Mouse (Mus musculus) neural tube, embryonic 13.5 days (tissue): ENCODE results near the gene Aph1c. TPM values are rescaled to one million over a fixed set of nuclear protein-coding genes. Genes with fewer than 3 reads are reported as not detected.
"Not testable (repeated sequence)": the region's sequence is repeated elsewhere in the genome, so short reads cannot be mapped to it uniquely, and the experiment has no call there.

Source experiments
- ATAC-seq: fragments of 200-750 bp; cut with Nextera tagmentation; 2 replicates; pipeline ENCODE4 v1.8.0; 2017; ENCODE audit warnings: low read depth, mild to moderate bottlenecking, moderate TSS enrichment, moderate library complexity
- H3K27ac ChIP-seq: fragments of 300-500 bp; sonication (generic); replicated peaks from 2 replicates; pipeline ENCODE4 v1.5.1; 2015; ENCODE audit warnings: moderate library complexity, mild to moderate bottlenecking, inconsistent platforms
- H3K27me3 ChIP-seq: fragments of 300-500 bp; sonication (generic); 2 replicates; pipeline ENCODE4 v1.6.1; 2015; ENCODE audit warnings: mild to moderate bottlenecking, inconsistent platforms
- H3K36me3 ChIP-seq: fragments of 300-500 bp; sonication (generic); 2 replicates; pipeline ENCODE4 v1.6.1; 2015; ENCODE audit warnings: mild to moderate bottlenecking, inconsistent platforms
- H3K4me1 ChIP-seq: fragments of 300-500 bp; sonication (generic); replicated peaks from 2 replicates; pipeline ENCODE4 v1.6.1; 2015; ENCODE audit warnings: inconsistent platforms
- H3K4me2 ChIP-seq: fragments of 300-500 bp; sonication (generic); 2 replicates; pipeline ENCODE4 v1.6.1; 2015; ENCODE audit warnings: inconsistent platforms, mild to moderate bottlenecking, moderate library complexity
- H3K4me3 ChIP-seq: fragments of 300-500 bp; sonication (generic); 2 replicates; pipeline ENCODE4 v1.5.1; 2015; ENCODE audit warnings: mild to moderate bottlenecking, inconsistent platforms
- H3K9ac ChIP-seq: fragments of 300-500 bp; sonication (generic); 2 replicates; pipeline ENCODE4 v1.6.1; 2015; ENCODE audit warnings: moderate library complexity, mild to moderate bottlenecking, inconsistent platforms
- H3K9me3 ChIP-seq: fragments of 300-500 bp; sonication (generic); 2 replicates; pipeline ENCODE4 v1.6.1; 2016; ENCODE audit warnings: inconsistent platforms
- WGBS: fragments of 180-500 bp; shearing (Covaris S2); methylation state at CpG from one replicate; pipeline ENCODE4 v1.1.7; 2015; 5-methylcytosine and 5-hydroxymethylcytosine counted together
- polyA plus RNA-seq: library from polyadenylated mRNA; unstranded; fragments of >200 nt; fragmentation: Nextera tagmentation; extraction: Ambion mirVana; gene quantifications from 2 replicates; pipeline ENCODE4 v1.2.1, GENCODE M21; 2015

The Aph1c gene
- polyA plus RNA-seq, 1 experiment from 2014 or later: 5.3 TPM

DNA sequence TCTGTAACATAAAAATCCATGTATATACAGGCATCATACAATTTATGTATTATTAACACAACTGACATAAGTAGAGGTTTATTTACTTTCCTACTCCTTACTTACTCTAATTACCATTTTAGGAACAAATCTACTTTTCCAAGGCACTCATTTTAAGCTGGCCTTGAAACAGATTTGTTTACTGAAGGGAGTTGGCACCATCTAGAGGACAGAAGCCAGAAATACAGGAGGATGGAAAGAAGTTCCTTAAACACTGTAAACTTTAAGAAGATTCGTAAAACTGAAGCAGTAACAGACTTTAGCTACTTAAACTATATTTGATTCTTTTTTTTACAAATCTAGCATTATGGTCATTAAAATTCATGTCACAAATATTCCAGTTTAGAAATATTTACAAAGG is 8.5 kb downstream of the Aph1c start:
- H3K4me3 ChIP-seq: no peak overlapping the region
- no peak overlapping the region for H3K9ac ChIP-seq
- no peaks in the 10 kb centered on the region for H3K27me3 ChIP-seq
- no peaks in the 10 kb centered on the region for H3K36me3 ChIP-seq
- H3K27ac ChIP-seq: no peak overlapping the region
- no peak overlapping the region for H3K4me2 ChIP-seq
- 45% methylated on average over 1 of the region's 1 CpGs for WGBS
- H3K9me3 ChIP-seq: no peaks in the 10 kb centered on the region
- H3K4me1 ChIP-seq: no peaks in the 10 kb centered on the region
- ATAC-seq: no peak

DNA sequence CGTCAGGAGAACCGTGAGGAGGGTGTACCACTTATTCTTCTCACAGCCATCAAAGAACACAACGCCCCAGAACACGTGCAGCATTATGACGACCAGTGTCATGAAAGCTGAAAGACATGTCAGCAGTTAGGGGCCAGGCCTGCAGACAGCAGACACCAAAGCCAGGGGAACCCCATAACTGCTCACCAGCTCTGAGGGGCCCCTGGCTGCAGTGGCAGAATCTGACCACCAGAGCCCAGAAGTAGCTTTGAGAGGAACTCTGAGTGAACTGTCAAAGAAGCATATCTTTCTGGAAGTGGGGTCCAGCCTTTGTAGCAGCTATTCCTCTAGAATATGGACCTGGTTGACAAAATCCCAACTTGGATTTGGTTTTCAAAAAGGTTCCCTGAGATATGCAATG is 12.3 kb downstream of the Aph1c start:
- 100% methylated on average over 1 of the region's 5 CpGs for WGBS
- H3K9ac ChIP-seq: not testable (repeated sequence)

DNA sequence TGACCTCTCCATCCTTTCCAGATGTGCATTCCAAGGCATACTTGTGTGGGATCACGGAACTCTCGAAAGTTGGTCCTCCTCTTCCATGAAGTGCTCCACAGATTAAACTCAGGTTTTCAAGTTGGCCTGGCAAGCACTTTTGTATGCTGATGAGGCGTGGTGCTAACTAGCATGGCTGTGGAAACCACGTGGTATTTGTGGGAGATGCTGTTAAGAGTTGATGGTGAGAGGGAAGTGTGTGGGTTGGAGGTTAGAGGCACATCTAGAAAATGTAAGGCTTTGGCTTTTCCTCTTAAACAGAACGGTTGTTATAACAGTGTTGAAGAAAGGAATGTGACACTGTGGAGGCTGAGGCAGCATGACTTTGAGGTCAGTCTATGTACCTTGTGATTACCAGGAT is 13.5 kb downstream of the Aph1c start:
- H3K27me3 ChIP-seq: no peaks in the 10 kb centered on the region
- WGBS: 85% methylated on average over 5 of the region's 5 CpGs
- no peak for ATAC-seq

More for the DNA sequence above, 12.3 kb downstream of the Aph1c start:
- not testable (repeated sequence) for H3K4me1 ChIP-seq, H3K4me2 ChIP-seq, H3K27me3 ChIP-seq, H3K4me3 ChIP-seq, H3K27ac ChIP-seq, ATAC-seq, H3K36me3 ChIP-seq, H3K9me3 ChIP-seq

DNA sequence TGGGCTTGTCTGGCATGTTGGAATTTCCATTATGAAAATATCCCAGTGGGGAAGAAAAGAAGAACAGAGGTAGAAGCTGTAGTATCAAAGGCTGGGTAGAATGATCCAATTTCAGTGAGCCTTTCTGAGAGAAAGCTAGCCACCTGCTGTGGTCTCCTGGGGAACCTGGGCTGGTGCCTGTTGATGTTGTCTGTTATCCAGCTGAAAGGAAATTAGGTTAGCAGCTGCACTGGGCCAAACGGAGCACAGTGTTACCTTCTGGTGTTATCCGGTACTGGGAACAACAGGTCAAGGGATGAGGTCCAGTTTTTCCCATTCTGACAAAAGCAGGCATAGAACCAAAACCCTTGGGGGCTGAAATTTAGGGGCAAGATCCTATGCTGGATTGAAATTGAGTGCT is 21.1 kb downstream of the Aph1c start:
- no peak for ATAC-seq
- Histone ChIP-seq H3K27ac (no peak overlapping the region), H3K36me3 (no peaks in the 10 kb centered on the region), H3K4me3 (no peak overlapping the region), H3K27me3 (no peaks in the 10 kb centered on the region), H3K9me3 (no peaks in the 10 kb centered on the region), H3K4me2 (no peak overlapping the region), H3K4me1 (no peaks in the 10 kb centered on the region; the same call in 1 of the 2 replicates), H3K9ac (no peak overlapping the region)
- WGBS: 14% methylated on average over 2 of the region's 2 CpGs

More for the DNA sequence above, 13.5 kb downstream of the Aph1c start:
- no peak overlapping the region for H3K4me3 ChIP-seq
- H3K4me2 ChIP-seq: no peak overlapping the region
- H3K36me3 ChIP-seq: no peaks in the 10 kb centered on the region
- H3K27ac ChIP-seq: no peak overlapping the region
- H3K9ac ChIP-seq: no peak overlapping the region
- H3K4me1 ChIP-seq: no peaks in the 10 kb centered on the region
- no peaks in the 10 kb centered on the region for H3K9me3 ChIP-seq

DNA sequence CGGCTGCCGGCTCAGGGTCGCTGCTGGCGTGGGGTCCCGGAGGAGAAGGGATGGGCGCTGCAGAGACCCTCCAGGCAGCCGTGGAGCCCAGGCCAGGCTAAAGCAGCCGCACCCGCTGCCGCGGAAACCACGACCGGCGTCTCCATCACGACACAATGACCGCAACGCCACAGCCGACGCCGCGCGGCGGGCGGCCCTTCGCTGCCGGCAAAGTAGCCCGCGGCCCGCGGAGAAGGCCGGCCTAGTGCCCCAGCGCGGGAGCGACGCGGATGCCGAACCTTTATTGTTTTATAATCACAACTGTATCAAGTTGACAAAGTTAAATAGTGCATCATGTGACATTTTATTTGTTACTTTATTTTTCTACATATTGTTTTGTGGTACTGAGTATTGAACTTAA is 28.6 kb downstream of the Aph1c start:
- ATAC-seq, H3K27ac ChIP-seq, H3K4me1 ChIP-seq, H3K9me3 ChIP-seq, H3K36me3 ChIP-seq: not testable (repeated sequence)
- Histone ChIP-seq H3K9ac (peak overlapping the region; percentile 60; the same call in 1 of the 2 replicates), H3K4me3 (peak overlapping the region; percentile 34), H3K4me2 (peak overlapping the region; percentile 58), H3K27me3 (peaks cover 28% of the 10 kb centered on the region)
- WGBS: under 1% methylated on average over 29 of the region's 37 CpGs

DNA sequence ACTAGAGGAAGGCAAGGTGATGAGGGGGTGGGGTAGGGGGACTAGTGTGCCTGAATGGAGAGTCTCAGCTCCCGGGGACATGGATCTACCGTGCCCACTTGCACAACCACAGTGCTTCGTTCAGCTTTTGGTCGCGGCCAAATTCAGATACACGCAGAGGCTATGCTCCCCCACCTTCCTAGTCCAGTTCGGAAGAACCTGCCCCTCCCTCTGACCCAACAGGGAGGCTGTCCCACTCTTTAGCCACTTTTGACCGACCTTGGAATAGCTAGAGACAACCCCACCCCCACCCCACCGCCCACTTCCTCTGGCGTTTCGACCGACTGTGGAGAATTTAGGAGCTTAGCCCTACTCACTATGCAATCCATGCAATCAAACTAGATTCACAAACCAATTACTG is 32.6 kb downstream of the Aph1c start:
- H3K9ac ChIP-seq: no peak overlapping the region
- WGBS: 57% methylated on average over 12 of the region's 12 CpGs
- no peak for ATAC-seq
- no peak overlapping the region for H3K27ac ChIP-seq
- H3K36me3 ChIP-seq: no peaks in the 10 kb centered on the region
- H3K4me3 ChIP-seq: no peak overlapping the region
- no peaks in the 10 kb centered on the region for H3K9me3 ChIP-seq
- no peak overlapping the region for H3K4me2 ChIP-seq
- no peaks in the 10 kb centered on the region for H3K4me1 ChIP-seq
- H3K27me3 ChIP-seq: peaks cover 21% of the 10 kb centered on the region

DNA sequence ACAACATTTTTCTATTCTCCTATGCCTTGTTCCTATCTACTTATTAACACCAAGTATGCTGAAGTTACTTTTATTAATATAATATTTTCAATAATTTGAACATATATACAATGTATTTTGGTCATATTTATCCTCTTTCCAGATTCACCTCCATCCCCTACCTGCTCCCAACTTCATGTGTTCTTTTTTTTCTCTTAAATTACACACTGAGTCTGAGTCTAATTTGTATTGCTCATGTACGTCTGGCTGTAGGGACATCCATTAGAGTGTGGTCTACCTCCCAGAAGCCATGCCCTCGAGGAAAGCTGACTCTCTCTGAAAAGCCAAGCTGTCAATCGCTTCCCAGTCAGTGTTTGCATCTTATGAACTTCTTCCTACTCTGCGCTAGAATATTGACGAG is 37.8 kb downstream of the Aph1c start, which contains the start of gene Gm10647:
Gene Gm10647 (plus strand): TSS at position 301 of the 400 bp plus-strand sequence.
- Histone ChIP-seq H3K27ac (peak within 1 kb of the TSS; percentile 94), H3K9ac (peak within 1 kb of the TSS; percentile 93), H3K4me2 (peak within 1 kb of the TSS; percentile 82), H3K27me3 (no peaks in the 10 kb centered on the region), H3K4me3 (peak within 1 kb of the TSS; percentile 75), H3K9me3 (no peaks in the 10 kb centered on the region), H3K36me3 (no peaks in the 10 kb centered on the region), H3K4me1 (peaks cover 21% of the 10 kb centered on the region)
- no peak for ATAC-seq
- 78% methylated on average over 5 of the region's 5 CpGs for WGBS

DNA sequence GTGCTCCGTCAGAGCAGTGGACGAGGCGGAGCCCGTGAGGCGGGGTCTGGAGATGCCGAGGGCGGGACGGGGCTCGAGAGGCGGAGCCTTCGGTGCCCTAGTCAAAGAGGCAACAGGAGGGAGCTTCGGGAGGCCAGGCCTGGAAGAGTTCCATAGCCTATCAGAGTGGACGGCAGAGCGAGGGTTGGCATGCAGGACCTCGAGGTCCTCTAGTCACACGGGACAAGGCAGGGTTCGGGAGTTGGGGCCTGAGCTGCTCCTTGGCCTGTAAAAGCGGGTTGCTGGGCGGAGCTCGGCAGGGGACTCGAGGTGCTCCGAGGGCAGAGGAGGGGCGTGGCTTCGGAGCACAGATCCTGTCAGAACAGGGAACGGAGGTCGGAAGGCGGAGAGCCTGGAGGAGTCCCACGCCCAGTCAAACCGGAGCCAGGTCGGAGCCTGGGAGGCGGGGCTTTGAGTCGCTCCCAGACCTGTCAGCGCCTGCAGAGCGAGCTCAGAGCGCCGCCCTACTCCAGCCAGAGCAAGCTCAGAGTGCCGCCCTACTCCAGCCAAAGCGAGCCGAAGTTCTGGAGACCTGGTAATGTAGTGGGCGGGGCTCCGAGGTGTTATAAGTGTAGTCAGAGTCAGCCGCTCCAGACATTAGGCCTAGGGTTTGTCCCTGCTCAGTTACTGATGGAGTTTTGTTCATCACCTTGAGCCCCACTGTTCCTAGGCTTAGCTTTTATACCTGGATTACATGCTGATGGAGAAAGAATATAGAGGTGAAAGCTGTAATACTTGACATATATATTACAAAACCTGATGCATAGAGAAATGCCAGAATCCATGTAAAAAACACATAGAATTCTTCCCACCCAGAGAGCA is 38.8 kb downstream of the Aph1c start, which contains the start of gene Aph1b:
Gene Aph1b (minus strand): TSS at position 27 of the 861 bp plus-strand sequence.
- no peaks in the 10 kb centered on the region for H3K36me3 ChIP-seq
- no peaks in the 10 kb centered on the region for H3K27me3 ChIP-seq
- peak within 1 kb of the TSS; percentile 82 for H3K4me2 ChIP-seq
- peak within 1 kb of the TSS; percentile 75 for H3K4me3 ChIP-seq
- H3K27ac ChIP-seq: peak within 1 kb of the TSS; percentile 94
- peaks cover 21% of the 10 kb centered on the region for H3K4me1 ChIP-seq
- no peaks in the 10 kb centered on the region for H3K9me3 ChIP-seq
- H3K9ac ChIP-seq: peak within 1 kb of the TSS; percentile 93
- WGBS: under 1% methylated on average over 42 of the region's 42 CpGs
- peak; percentile 99 for ATAC-seq

DNA sequence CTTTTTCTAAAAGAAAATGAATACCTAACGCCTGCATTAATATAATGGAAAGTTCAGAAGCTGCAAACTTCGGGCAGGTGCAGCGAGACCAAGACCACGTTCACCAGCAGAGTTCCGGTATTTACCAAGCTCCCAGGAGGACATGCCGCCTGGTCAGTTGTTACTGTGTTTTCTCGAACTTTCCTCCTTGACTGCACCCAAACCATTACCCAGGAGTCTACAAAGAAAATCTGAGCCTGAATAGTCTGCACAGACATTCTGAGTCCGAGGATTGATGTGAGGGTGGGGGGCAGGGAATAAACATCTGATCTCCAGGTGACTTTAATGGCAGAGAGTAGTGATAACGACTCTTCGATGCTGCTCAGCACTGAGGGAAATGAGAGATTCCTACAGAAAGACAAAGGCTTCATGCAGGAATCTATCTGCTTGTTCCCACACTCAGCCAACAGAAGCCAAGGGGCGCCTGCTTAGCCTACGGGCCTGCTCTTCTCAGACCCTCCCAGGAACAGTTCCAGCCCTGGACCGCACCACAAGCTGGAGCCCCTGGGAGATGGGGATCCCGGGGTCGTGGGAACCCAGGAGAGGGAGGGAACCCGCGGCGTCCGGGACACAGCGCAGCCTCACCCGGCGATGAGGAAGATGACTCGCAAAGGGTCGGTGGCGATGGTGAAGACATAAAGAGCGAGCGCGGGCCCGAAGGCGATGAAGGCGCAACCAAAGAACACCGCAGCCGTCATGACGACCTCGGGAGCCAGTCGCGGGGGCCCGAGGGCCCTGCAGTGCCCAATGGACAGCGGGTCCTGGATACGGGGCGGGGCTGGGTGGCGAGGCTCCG is 39.7 kb downstream of the Aph1c start:
- 2% methylated on average over 43 of the region's 43 CpGs for WGBS
- Histone ChIP-seq H3K9ac (peak overlapping the region; percentile 93), H3K4me2 (peak overlapping the region; percentile 82), H3K36me3 (peaks cover 7% of the 10 kb centered on the region), H3K4me3 (peak overlapping the region; percentile 75), H3K27ac (peak overlapping the region; percentile 94), H3K27me3 (no peaks in the 10 kb centered on the region), H3K4me1 (peaks cover 21% of the 10 kb centered on the region), H3K9me3 (no peaks in the 10 kb centered on the region)
- ATAC-seq: peak; percentile 76

DNA sequence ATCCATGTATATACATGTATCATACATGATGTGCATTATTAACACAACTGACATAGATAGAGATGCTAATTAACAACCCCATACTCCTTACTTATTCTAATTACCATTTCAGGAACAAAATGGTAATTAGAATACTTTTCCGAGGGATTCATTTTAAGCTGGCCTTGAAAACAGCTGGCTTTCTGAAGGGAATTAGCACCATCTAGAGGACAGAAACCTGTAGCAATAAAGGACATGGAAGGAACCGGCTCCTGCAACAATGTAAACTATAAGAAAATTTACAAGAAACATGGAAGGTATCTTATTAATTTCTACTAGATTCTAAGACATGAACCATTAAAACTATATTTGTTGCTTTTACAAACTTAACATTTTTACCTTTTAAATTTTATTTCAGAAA is 46.7 kb downstream of the Aph1c start:
- Histone ChIP-seq H3K4me1 (no peaks in the 10 kb centered on the region), H3K9me3 (no peaks in the 10 kb centered on the region), H3K4me3 (no peak overlapping the region), H3K36me3 (peaks cover 21% of the 10 kb centered on the region), H3K27me3 (no peaks in the 10 kb centered on the region), H3K9ac (no peak overlapping the region), H3K4me2 (no peak overlapping the region), H3K27ac (no peak overlapping the region)
- no peak for ATAC-seq
- 9% methylated on average over 2 of the region's 2 CpGs for WGBS

DNA sequence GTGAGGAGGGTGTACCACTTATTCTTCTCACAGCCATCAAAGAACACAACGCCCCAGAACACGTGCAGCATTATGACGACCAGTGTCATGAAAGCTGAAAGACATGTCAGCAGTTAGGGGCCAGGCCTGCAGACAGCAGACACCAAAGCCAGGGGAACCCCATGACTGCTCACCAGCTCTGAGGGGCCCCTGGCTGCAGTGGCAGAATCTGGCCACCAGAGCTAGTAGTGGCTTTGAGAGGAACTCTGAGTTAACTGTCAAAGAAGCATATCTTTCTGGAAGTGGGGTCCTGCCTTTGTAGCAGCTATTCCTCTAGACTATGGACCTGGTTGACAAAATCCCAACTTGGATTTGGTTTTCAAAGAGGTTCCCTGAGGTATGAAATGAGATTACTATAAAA is 50.0 kb downstream of the Aph1c start:
- not testable (repeated sequence) for H3K9me3 ChIP-seq, H3K4me3 ChIP-seq, H3K27ac ChIP-seq, H3K9ac ChIP-seq, H3K4me2 ChIP-seq, ATAC-seq, H3K4me1 ChIP-seq, H3K27me3 ChIP-seq
- WGBS: 79% methylated on average over 2 of the region's 3 CpGs
- peaks cover 15% of the 10 kb centered on the region for H3K36me3 ChIP-seq

DNA sequence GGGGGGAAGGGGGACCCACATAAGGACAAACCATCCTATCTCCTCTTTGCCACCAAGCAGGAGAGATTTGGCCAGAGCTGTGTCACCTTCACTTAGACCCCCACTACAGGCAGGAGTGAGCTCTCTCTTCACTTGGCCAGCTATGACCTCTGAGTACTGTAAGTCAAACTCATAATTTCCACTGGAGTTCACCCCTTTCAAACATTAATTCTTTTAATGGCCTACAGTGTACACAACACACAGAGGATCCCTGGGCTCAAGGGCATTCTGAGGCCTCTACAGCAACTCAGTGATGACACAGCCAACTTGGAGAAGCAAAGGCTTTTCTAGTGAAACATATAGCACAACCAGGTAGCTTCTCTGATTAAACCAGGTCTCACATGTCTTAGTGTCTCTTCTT is 63.8 kb downstream of the Aph1c start:
- no peak for ATAC-seq
- Histone ChIP-seq H3K9me3 (no peaks in the 10 kb centered on the region), H3K27ac (no peak overlapping the region), H3K9ac (no peak overlapping the region), H3K27me3 (no peaks in the 10 kb centered on the region), H3K4me1 (no peaks in the 10 kb centered on the region), H3K4me2 (no peak overlapping the region), H3K4me3 (no peak overlapping the region), H3K36me3 (no peaks in the 10 kb centered on the region)
